Mouse (Mus musculus) cerebellum, adult 11-12 months (tissue): ENCODE data around the gene Adra2a.

Experiments
- DNase-seq: peaks from one replicate; pipeline ENCODE4 v3.0.0; 2022

The Adra2a gene

DNA sequence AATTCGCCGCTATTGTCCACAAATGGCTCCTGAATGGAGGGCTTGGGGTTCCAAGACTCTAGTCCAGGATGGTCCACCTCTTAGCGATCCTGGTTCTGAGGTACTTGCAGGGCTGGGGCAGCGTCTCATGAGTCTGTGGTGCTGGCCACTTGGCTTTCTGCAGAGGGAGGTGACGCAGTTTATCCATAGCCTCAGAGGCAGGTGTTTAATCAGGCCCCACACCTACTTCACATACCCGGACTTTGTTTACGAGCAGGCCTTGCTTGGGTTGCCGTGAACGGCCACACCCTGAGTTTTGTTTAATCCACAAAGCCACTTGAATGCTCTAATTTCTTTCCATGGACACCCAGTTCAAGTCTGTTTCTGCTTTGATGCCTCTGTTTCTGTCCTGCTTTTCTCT is 37.4 kb downstream of the Adra2a start:
- no peak for DNase-seq

GRCm38 (mm10) chr19:54081716-54082165 is 37.8 kb downstream of the Adra2a start:
- DNase-seq: no peak

DNA sequence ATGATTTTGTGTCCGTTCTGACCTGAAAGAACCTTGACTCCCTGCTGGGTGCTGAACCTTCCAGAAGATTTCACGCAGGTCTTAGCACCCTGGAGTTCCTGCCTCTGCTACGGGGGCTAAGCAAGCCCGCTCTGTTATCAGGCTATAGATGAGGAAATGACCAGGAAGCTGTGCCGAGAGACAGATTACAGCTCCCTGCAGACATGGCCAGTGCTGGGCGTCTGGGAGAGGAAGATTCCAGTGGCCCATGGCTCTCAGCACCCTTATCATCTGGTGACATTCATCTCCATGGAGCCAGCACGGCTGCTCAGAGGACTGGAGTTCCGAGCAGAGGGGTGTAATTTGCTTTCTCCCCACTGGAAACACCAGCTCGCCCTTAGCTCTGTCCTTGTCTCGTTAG is 43.4 kb downstream of the Adra2a start:
- DNase-seq: no peak

- DNase-seq: no peak
Measured at GRCm38 (mm10) chr19:54093599-54093998, 49.6 kb downstream of the Adra2a start.

- no peak for DNase-seq
Measured at GRCm38 (mm10) chr19:54095716-54096115, 51.8 kb downstream of the Adra2a start.

GRCm38 (mm10) chr19:54098367-54098766 is 54.4 kb downstream of the Adra2a start:
- no peak for DNase-seq
